Mouse (Mus musculus) erythroid progenitor cell, adult 5-6 weeks (primary cell): ENCODE measurements around the gene St3gal4. TPM values are rescaled to one million over a fixed set of nuclear protein-coding genes. Genes with fewer than 3 reads are reported as not detected.

ENCODE experiments used
- ATAC-seq: replicated peaks from 2 replicates; pipeline ENCODE4 v1.8.0; 2016; ENCODE audit warnings: moderate number of reproducible peaks, mild to moderate bottlenecking, moderate TSS enrichment, inconsistent platforms; ENCODE audit not compliant: poor library complexity, low FRiP score, severe bottlenecking
- total RNA-seq, 2 experiments: library from RNA; stranded (forward) in 1 of 2; stranded (reverse) in 1 of 2; fragments of 150-400 nt in 1 of 2; fragments of 186-747, 209-891 nt in 1 of 2; gene quantifications; 2 replicates each; pipeline versions ENCODE4 v1.2.3 to v1.2.4; 2015 to 2017; ENCODE audit warnings: low replicate concordance in 2 of 2

St3gal4 gene
- total RNA-seq, 2 experiments from 2014 or later, result 37.9 to 41.5 TPM

GRCm38 (mm10) chr9:35110051-35110450 is 9.0 kb downstream of the St3gal4 start:
- ATAC-seq, result no peak

GRCm38 (mm10) chr9:35108916-35109315 is 10.2 kb downstream of the St3gal4 start:
- no peak for ATAC-seq

- no peak for ATAC-seq
Observed at GRCm38 (mm10) chr9:35108066-35108465, 11.0 kb downstream of the St3gal4 start.

- no peak for ATAC-seq
Observed at GRCm38 (mm10) chr9:35107396-35107795, 11.7 kb downstream of the St3gal4 start.

GRCm38 (mm10) chr9:35105884-35106880 is 12.9 kb downstream of the St3gal4 start:
- ATAC-seq, result peak; percentile 76

- no peak for ATAC-seq
Observed at GRCm38 (mm10) chr9:35105438-35105837, 13.6 kb downstream of the St3gal4 start.

GRCm38 (mm10) chr9:35104711-35105110 is 14.4 kb downstream of the St3gal4 start:
- ATAC-seq, result no peak

- ATAC-seq, result no peak
Observed at GRCm38 (mm10) chr9:35098762-35099161, 20.3 kb downstream of the St3gal4 start.

- peak; percentile 58; the same call in 1 of the 2 replicates for ATAC-seq
Observed at GRCm38 (mm10) chr9:35097901-35098300, 21.2 kb downstream of the St3gal4 start.

- ATAC-seq, result no peak
Observed at GRCm38 (mm10) chr9:35095726-35096125, 23.3 kb downstream of the St3gal4 start.

GRCm38 (mm10) chr9:35093350-35093749 is 25.7 kb downstream of the St3gal4 start:
- ATAC-seq, result no peak

GRCm38 (mm10) chr9:35092904-35093303 is 26.2 kb downstream of the St3gal4 start:
- ATAC-seq, result no peak

GRCm38 (mm10) chr9:35061446-35061845 is 57.6 kb downstream of the St3gal4 start:
- no peak for ATAC-seq

- no peak for ATAC-seq
Observed at GRCm38 (mm10) chr9:35059881-35060280, 59.2 kb downstream of the St3gal4 start.

- ATAC-seq, result no peak
Observed at GRCm38 (mm10) chr9:35058596-35059354, 60.3 kb downstream of the St3gal4 start.

GRCm38 (mm10) chr9:35058186-35058585 is 60.9 kb downstream of the St3gal4 start:
- no peak for ATAC-seq

- no peak for ATAC-seq
Observed at GRCm38 (mm10) chr9:35057631-35058030, 61.4 kb downstream of the St3gal4 start.

GRCm38 (mm10) chr9:35056611-35057010 is 62.5 kb downstream of the St3gal4 start:
- no peak for ATAC-seq

- ATAC-seq, result no peak
Observed at GRCm38 (mm10) chr9:35055528-35056330, 63.3 kb downstream of the St3gal4 start.

GRCm38 (mm10) chr9:35053669-35054068 is 65.4 kb downstream of the St3gal4 start:
- ATAC-seq, result no peak
